Mouse (Mus musculus): ENCODE results near the gene Psmg3.

Gene Psmg3

GRCm38 (mm10) chr5:139816445-139816844 is 10.2 kb downstream of the Psmg3 start:
- no peak for DNase-seq (ENCODE audit: low read depth, low spot score)

- no peak for DNase-seq (ENCODE audit: low read depth, low spot score)
These were observed 10.7 kb downstream of the Psmg3 start for GRCm38 (mm10) chr5:139815964-139816363.

GRCm38 (mm10) chr5:139813963-139814381 is 12.7 kb downstream of the Psmg3 start:
- no peak for DNase-seq (ENCODE audit: low read depth, low spot score)

- DNase-seq (ENCODE audit: low read depth, low spot score): no peak
These were observed 13.6 kb downstream of the Psmg3 start for GRCm38 (mm10) chr5:139813126-139813490.

GRCm38 (mm10) chr5:139812398-139813125 is 14.1 kb downstream of the Psmg3 start:
- DNase-seq (ENCODE audit: low read depth, low spot score): no peak

GRCm38 (mm10) chr5:139811677-139812397 is 14.8 kb downstream of the Psmg3 start:
- DNase-seq (ENCODE audit: low read depth, low spot score): no peak

GRCm38 (mm10) chr5:139809397-139809796 is 17.3 kb downstream of the Psmg3 start:
- peak; percentile 86 for DNase-seq (ENCODE audit: low read depth, low spot score)

GRCm38 (mm10) chr5:139805924-139806323 is 20.8 kb downstream of the Psmg3 start:
- DNase-seq (ENCODE audit: low read depth, low spot score): no peak

GRCm38 (mm10) chr5:139804573-139805111 is 22.0 kb downstream of the Psmg3 start:
- no peak for DNase-seq (ENCODE audit: low read depth, low spot score)

GRCm38 (mm10) chr5:139804107-139804551 is 22.6 kb downstream of the Psmg3 start:
- DNase-seq (ENCODE audit: low read depth, low spot score): no peak

GRCm38 (mm10) chr5:139803601-139804102 is 23.0 kb downstream of the Psmg3 start:
- peak; percentile 80 for DNase-seq (ENCODE audit: low read depth, low spot score)

GRCm38 (mm10) chr5:139803165-139803564 is 23.5 kb downstream of the Psmg3 start:
- no peak for DNase-seq (ENCODE audit: low read depth, low spot score)

- no peak for DNase-seq (ENCODE audit: low read depth, low spot score)
These were observed 24.8 kb downstream of the Psmg3 start for GRCm38 (mm10) chr5:139801880-139802279.

GRCm38 (mm10) chr5:139801231-139801630 is 25.5 kb downstream of the Psmg3 start:
- DNase-seq (ENCODE audit: low read depth, low spot score): no peak

GRCm38 (mm10) chr5:139799801-139800590 is 26.7 kb downstream of the Psmg3 start:
- DNase-seq (ENCODE audit: low read depth, low spot score): no peak

- DNase-seq (ENCODE audit: low read depth, low spot score): no peak
These were observed 27.6 kb downstream of the Psmg3 start for GRCm38 (mm10) chr5:139799041-139799440.

- DNase-seq (ENCODE audit: low read depth, low spot score): no peak
These were observed 28.4 kb downstream of the Psmg3 start for GRCm38 (mm10) chr5:139798168-139798900.

- peak; percentile 73 for DNase-seq (ENCODE audit: low read depth, low spot score)
These were observed 29.1 kb downstream of the Psmg3 start for GRCm38 (mm10) chr5:139797473-139798167.

GRCm38 (mm10) chr5:139796900-139797299 is 29.8 kb downstream of the Psmg3 start:
- DNase-seq (ENCODE audit: low read depth, low spot score): peak; percentile 46

- no peak for DNase-seq (ENCODE audit: low read depth, low spot score)
These were observed 30.6 kb downstream of the Psmg3 start for GRCm38 (mm10) chr5:139796001-139796620.

All from ZHBTc4 (cell line).